Mouse (Mus musculus): ENCODE measurements around the gene Tbc1d5. TPM values are rescaled to one million over a fixed set of nuclear protein-coding genes. Genes with fewer than 3 reads are reported as not detected.

Tbc1d5 gene
- polyA plus RNA-seq, 1 experiment from 2014 or later = 10.6 TPM

DNA sequence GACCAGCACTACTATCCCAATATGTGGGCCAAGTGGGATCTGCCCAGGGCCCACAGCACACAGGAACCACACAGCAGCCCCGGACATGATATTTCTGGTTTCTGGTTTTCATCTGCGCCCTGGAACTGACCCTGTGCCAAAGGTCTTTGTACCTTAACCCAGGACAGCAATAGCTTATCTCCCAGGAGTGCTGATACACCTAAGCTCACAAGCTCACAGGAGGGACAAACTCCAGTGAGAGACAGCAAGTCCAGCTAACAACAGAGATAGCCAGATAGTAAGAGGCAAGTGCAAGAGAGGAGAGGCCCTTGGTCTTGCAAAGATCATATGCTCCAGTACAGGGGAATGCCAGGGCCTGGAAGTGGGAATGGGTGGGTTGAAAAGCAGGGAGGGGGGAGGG lies 263.9 kb downstream of the Tbc1d5 start:
- Histone ChIP-seq H3K27ac (no peak overlapping the region), H3K4me2 (no peak overlapping the region), H3K36me3 (replicated peaks) (no peaks in the 10 kb centered on the region), H3K9me3 (no peaks in the 10 kb centered on the region), H3K9ac (no peak overlapping the region), H3K27me3 (no peaks in the 10 kb centered on the region), H3K4me1 (no peaks in the 10 kb centered on the region), H3K4me3 (replicated peaks) (no peak overlapping the region)
- 93% methylated on average over 2 of the region's 2 CpGs for WGBS
- no peak for ATAC-seq (ENCODE audit: low FRiP score)

DNA sequence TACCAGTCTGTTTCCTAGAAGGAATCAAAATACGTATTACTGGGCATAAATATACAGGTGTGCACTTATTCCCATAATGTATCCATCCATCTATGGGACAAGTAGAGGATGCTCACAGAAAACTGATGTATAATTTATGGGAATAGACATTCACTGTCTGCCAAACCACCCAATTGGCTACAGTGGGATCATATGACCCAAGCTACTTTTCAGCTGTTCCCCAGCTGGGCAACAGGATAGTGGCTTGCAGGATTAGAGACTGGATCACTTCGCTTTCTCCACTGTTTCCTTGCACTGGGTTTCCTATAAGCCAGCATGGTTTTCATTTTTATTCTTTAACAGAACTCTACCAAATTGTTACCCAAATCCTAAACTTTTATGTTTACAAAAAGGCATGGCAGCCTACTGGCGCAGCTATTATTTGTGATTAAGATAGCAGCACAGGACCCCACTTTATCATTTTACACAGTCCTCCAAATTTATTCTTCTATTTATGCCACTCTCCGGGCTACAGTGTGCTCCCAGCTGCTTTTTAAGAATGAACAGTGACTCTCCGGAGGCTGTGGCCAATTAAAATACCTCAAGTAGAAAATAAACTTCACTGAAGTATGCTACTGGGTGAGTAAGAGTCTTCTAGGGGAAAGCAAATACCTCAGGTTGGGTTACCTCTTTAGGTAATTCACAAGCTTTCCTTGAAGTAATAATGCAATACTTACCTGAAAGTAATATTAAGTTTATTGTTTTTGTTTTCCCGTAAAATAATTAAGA lies 270.4 kb downstream of the Tbc1d5 start:
- no peak overlapping the region for H3K4me3 ChIP-seq (replicated peaks)

DNA sequence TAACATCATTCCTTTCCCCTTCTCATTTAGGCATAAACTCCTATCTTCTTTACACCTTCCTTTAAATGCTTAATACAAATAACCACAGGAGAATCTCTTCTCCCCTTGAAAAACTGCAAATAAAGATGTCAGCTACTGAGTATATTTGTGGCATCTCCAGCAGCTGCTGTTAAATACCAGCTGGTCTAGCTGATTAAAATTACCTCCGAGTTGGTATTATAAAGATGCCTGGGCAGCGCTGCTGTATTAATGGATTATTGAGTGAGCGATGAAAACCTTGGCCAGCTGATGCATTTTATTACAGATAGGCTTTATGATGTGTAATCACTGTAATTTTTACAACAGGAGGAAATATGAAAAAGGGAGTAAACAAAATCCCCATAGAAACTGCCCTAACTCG lies 271.0 kb downstream of the Tbc1d5 start:
- no peaks in the 10 kb centered on the region for H3K36me3 ChIP-seq (replicated peaks)
- no peaks in the 10 kb centered on the region for H3K27me3 ChIP-seq
- H3K4me2 ChIP-seq = no peak overlapping the region
- no peak overlapping the region for H3K9ac ChIP-seq
- 78% methylated on average over 4 of the region's 4 CpGs for WGBS
- H3K27ac ChIP-seq = no peak overlapping the region
- peaks cover 13% of the 10 kb centered on the region for H3K4me1 ChIP-seq
- no peak overlapping the region for H3K4me3 ChIP-seq (replicated peaks)
- ATAC-seq (ENCODE audit: low FRiP score) = no peak
- no peaks in the 10 kb centered on the region for H3K9me3 ChIP-seq

More for the DNA sequence above, 270.4 kb downstream of the Tbc1d5 start:
- WGBS = 59% methylated on average over 6 of the region's 6 CpGs
- peaks cover 13% of the 10 kb centered on the region for H3K4me1 ChIP-seq
- H3K27me3 ChIP-seq = no peaks in the 10 kb centered on the region
- H3K9ac ChIP-seq = no peak overlapping the region
- no peaks in the 10 kb centered on the region for H3K36me3 ChIP-seq (replicated peaks)
- no peaks in the 10 kb centered on the region for H3K9me3 ChIP-seq
- H3K27ac ChIP-seq = no peak overlapping the region
- H3K4me2 ChIP-seq = no peak overlapping the region
- 0 out of 2 replicates have a peak, but pooled peaks have one; percentile 62 for ATAC-seq (ENCODE audit: low FRiP score)

DNA sequence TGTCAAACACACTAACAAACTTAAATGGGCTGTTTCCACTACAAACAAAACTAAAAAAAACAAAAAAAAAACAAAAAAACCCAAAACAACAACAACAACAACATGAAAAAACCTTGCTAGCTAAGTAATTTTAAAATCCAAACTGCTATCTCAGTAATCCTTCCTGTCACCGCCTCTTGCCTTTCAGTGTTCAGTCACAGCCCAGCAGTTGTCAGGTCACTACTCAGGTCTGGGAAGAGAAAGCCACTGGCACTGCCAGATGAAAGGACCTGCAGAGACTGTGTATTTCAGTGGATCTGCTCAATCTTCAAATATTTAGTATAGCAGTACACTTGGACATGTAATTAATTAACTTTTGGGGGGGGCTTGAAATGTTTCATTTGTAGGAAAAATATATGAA lies 272.5 kb downstream of the Tbc1d5 start:
- Histone ChIP-seq H3K36me3 (replicated peaks) (no peaks in the 10 kb centered on the region), H3K4me1 (peaks cover 13% of the 10 kb centered on the region), H3K4me3 (replicated peaks) (no peak overlapping the region), H3K9ac (no peak overlapping the region), H3K9me3 (no peaks in the 10 kb centered on the region), H3K27me3 (no peaks in the 10 kb centered on the region), H3K4me2 (no peak overlapping the region), H3K27ac (no peak overlapping the region)
- no peak for ATAC-seq (ENCODE audit: low FRiP score)
- WGBS = 31% methylated on average over 1 of the region's 1 CpGs

DNA sequence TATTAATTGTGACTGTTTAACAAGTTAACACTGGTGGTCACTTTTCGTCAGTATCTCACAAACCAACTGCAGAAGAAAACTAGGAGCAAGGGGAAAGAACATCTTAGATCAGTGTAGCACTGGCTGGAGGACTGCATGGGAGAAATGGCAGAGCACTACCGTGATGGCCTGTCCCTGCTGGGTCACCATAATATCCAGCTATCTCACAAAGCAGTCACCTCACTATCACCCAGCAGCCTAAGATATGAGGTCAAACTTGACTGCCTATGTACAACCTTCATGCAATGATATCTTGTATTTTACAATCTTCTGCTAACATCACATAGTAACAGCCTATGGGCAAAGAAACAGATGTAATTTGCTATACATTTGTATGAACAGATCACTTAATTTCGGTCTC lies 274.7 kb downstream of the Tbc1d5 start:
- Histone ChIP-seq H3K9me3 (no peaks in the 10 kb centered on the region), H3K9ac (no peak overlapping the region), H3K36me3 (replicated peaks) (no peaks in the 10 kb centered on the region), H3K4me1 (peaks cover 13% of the 10 kb centered on the region), H3K27me3 (no peaks in the 10 kb centered on the region), H3K4me2 (no peak overlapping the region), H3K27ac (no peak overlapping the region), H3K4me3 (replicated peaks) (no peak overlapping the region)
- 84% methylated on average over 3 of the region's 3 CpGs for WGBS
- ATAC-seq (ENCODE audit: low FRiP score) = no peak

DNA sequence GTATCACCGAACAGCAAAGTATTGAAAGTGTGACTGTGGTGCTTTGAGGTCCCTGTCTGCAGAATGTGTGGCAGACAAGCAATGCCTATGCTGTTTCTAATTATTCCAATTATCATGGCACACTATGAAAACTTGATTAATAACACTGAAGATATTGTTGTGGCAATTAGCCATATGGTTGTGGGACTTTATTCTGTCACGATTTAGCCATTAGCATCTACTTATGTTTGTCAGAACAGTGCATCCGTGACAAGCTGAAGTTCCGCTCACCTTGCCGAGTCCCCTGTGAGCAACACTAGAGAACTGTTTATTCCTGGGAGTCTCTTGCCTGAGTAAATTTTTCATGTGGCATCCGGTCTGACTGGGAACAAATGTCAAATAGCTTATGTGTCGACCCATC lies 281.3 kb downstream of the Tbc1d5 start:
- H3K27me3 ChIP-seq = no peaks in the 10 kb centered on the region
- no peak overlapping the region for H3K27ac ChIP-seq
- no peaks in the 10 kb centered on the region for H3K9me3 ChIP-seq
- ATAC-seq (ENCODE audit: low FRiP score) = no peak
- no peak overlapping the region for H3K4me3 ChIP-seq (replicated peaks)
- H3K4me1 ChIP-seq = no peaks in the 10 kb centered on the region
- 83% methylated on average over 7 of the region's 7 CpGs for WGBS
- no peak overlapping the region for H3K9ac ChIP-seq
- no peak overlapping the region for H3K4me2 ChIP-seq
- no peaks in the 10 kb centered on the region for H3K36me3 ChIP-seq (replicated peaks)

DNA sequence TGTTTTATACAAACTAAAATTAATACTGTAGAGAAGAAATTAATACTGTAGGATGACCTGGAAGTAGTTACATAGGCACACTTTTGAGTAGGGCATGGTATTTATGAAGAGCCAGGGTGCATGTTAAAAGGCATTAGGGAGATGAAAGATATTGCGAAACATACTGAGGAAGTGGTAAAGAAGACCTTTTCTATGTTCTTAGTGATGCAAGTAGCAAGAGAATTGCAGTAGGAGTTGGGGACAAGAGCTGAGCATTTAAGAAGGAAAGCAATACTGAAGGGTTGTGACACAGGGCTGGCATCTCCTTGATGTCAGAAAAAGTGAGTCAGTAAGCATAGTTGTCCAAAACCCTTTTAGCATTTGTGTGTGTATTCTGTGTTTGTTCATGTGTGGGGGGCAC lies 289.7 kb downstream of the Tbc1d5 start:
- H3K4me3 ChIP-seq (replicated peaks) = no peak overlapping the region
- no peaks in the 10 kb centered on the region for H3K36me3 ChIP-seq (replicated peaks)
- H3K27me3 ChIP-seq = no peaks in the 10 kb centered on the region
- no peaks in the 10 kb centered on the region for H3K4me1 ChIP-seq
- no peak for ATAC-seq (ENCODE audit: low FRiP score)
- H3K27ac ChIP-seq = no peak overlapping the region
- H3K9me3 ChIP-seq = no peaks in the 10 kb centered on the region
- H3K9ac ChIP-seq = no peak overlapping the region
- 95% methylated on average over 1 of the region's 1 CpGs for whole genome bisulfite sequencing
- no peak overlapping the region for H3K4me2 ChIP-seq

DNA sequence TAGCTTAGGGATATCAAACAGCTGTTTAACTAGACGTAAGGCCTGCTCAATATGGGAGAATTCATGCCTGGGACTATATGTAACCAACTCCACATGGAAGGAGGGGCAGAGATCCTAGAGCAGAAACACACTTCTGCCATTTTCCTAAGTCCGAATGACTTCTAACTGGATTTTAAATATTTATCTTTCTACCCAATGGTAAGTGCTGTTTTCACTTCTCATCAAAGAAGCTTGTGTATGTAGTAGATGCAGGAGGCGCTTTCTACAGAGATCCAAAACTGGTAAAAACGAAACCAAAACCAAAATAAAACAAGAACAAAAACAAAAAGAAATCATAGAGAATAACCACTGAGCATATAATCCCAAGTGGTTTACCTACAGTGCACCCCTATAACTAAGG lies 299.2 kb downstream of the Tbc1d5 start:
- H3K36me3 ChIP-seq (replicated peaks) = no peaks in the 10 kb centered on the region
- no peaks in the 10 kb centered on the region for H3K4me1 ChIP-seq
- no peaks in the 10 kb centered on the region for H3K9me3 ChIP-seq
- no peak overlapping the region for H3K27ac ChIP-seq
- no peak for ATAC-seq (ENCODE audit: low FRiP score)
- no peak overlapping the region for H3K4me3 ChIP-seq (replicated peaks)
- H3K9ac ChIP-seq = no peak overlapping the region
- WGBS = 90% methylated on average over 4 of the region's 4 CpGs
- no peak overlapping the region for H3K4me2 ChIP-seq
- no peaks in the 10 kb centered on the region for H3K27me3 ChIP-seq

DNA sequence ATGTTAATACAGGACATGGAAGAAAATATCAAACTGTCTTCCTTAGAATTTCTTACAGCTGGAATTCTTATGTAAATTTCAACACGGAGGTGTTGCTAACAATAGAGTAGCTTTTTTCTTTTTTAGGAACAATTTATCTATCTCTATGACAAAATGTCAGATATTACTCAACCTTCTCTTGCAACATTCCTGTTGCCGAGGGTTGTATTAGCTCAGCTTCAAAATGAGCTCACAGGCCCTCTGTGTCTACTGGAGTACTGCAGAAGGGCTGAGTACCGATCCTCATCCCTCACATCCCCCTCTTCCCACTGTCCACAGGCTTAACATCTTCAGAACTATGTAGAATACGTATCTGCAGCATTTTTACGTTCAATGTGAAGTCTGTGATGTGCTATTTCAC lies 302.7 kb downstream of the Tbc1d5 start:
- Histone ChIP-seq H3K4me1 (no peaks in the 10 kb centered on the region), H3K9me3 (no peaks in the 10 kb centered on the region), H3K27me3 (no peaks in the 10 kb centered on the region), H3K36me3 (replicated peaks) (no peaks in the 10 kb centered on the region), H3K27ac (no peak overlapping the region), H3K9ac (no peak overlapping the region), H3K4me3 (replicated peaks) (no peak overlapping the region), H3K4me2 (no peak overlapping the region)
- WGBS = 86% methylated on average over 5 of the region's 5 CpGs
- ATAC-seq (ENCODE audit: low FRiP score) = no peak

DNA sequence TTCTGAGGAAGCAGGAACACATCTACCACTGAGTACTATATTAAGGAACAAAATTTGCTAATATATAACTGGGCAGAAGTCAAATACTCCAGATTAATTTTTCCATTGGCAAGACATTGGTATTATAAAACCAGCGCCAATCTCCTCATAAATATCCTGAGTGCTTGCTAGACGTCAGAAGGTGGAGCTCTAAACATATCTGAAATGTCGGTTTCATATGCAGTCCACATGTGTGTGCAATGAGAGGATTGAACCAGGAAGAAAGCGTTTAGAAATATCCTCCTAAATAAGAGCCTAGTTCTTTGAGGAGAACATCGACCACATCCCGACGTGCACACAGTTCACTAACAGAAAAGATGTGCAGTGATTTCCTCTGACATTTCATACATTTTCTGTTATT lies 305.1 kb downstream of the Tbc1d5 start:
- Histone ChIP-seq H3K4me3 (replicated peaks) (no peak overlapping the region), H3K9me3 (no peaks in the 10 kb centered on the region), H3K4me1 (no peaks in the 10 kb centered on the region), H3K36me3 (replicated peaks) (no peaks in the 10 kb centered on the region), H3K9ac (no peak overlapping the region), H3K27me3 (no peaks in the 10 kb centered on the region), H3K27ac (no peak overlapping the region), H3K4me2 (no peak overlapping the region)
- 86% methylated on average over 7 of the region's 7 CpGs for WGBS
- no peak for ATAC-seq (ENCODE audit: low FRiP score)

DNA sequence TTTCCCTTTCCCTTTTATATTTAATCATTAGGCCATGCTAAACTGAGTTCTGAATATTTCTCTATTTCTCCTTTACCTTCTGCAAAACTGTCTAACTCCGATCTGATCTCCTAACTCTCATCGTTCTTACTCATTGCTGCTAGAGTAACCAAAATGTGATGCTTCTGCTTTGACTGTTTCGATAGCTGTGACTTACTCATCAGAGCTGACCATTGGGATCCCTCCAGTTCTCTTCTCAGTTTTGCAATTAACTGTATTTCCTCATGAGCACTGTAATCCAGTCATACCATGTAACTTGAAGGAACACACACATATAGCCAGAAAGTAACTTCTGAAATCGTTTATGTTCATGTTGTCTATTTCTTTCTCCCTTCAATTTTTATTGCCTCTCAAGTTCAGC lies 306.6 kb downstream of the Tbc1d5 start:
- Histone ChIP-seq H3K9ac (no peak overlapping the region), H3K27me3 (no peaks in the 10 kb centered on the region), H3K4me2 (no peak overlapping the region), H3K4me1 (no peaks in the 10 kb centered on the region), H3K36me3 (replicated peaks) (no peaks in the 10 kb centered on the region), H3K27ac (no peak overlapping the region), H3K4me3 (replicated peaks) (no peak overlapping the region), H3K9me3 (no peaks in the 10 kb centered on the region)
- no peak for ATAC-seq (ENCODE audit: low FRiP score)
- 91% methylated on average over 4 of the region's 4 CpGs for WGBS

DNA sequence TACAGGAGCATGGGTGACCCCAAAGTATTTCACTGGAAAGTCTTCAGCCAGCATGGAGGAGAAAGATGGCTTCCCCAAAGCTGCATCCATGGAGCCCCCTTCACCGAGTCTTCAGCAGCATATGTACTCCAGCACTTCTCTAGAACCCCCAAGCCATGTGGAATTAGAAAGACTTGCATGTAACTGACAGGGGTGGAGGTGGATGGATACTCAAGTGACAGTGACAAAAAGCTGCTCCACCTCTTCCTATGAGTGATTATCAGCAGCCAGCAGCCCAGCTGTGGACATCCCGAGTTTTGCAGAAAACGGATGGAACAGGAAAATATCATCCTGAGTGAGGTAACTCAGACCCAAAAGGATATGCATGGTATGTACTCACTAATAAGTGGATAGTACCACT lies 311.9 kb downstream of the Tbc1d5 start:
- Histone ChIP-seq H3K27me3 (no peaks in the 10 kb centered on the region), H3K27ac (no peak overlapping the region), H3K36me3 (replicated peaks) (no peaks in the 10 kb centered on the region), H3K9ac (no peak overlapping the region), H3K9me3 (no peaks in the 10 kb centered on the region), H3K4me3 (replicated peaks) (no peak overlapping the region), H3K4me2 (no peak overlapping the region), H3K4me1 (no peaks in the 10 kb centered on the region)
- WGBS = 95% methylated on average over 3 of the region's 3 CpGs
- no peak for ATAC-seq (ENCODE audit: low FRiP score)

DNA sequence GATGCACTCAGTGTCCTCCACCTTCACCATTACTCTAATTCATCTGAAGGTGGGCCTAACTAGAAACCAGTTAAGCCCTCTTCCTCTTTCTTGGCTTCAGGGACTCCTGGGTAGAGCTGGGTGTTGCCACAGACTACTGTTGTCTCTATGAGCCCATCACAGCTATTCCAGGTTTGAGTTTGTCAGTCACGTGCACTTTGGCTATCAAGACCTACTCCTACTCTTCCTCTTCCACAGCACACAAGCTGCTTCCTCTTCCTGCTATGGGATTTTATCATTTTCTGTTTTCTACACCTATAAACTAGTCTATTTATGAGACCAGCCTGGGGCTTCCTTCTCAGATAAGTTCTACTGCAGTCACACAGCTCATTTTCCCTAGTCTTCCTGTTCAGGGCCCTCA lies 314.4 kb downstream of the Tbc1d5 start:
- Histone ChIP-seq H3K27ac (no peak overlapping the region), H3K9ac (no peak overlapping the region), H3K4me3 (replicated peaks) (no peak overlapping the region), H3K36me3 (replicated peaks) (no peaks in the 10 kb centered on the region), H3K9me3 (no peaks in the 10 kb centered on the region), H3K4me1 (no peaks in the 10 kb centered on the region), H3K27me3 (no peaks in the 10 kb centered on the region), H3K4me2 (no peak overlapping the region)
- no peak for ATAC-seq (ENCODE audit: low FRiP score)
- 91% methylated on average over 1 of the region's 1 CpGs for WGBS
